Mouse (Mus musculus) lung, adult 2 months (tissue): ENCODE data around the gene Neu1. TPM values are rescaled to one million over a fixed set of nuclear protein-coding genes. Genes with fewer than 3 reads are reported as not detected.

Source experiments
- DNase-seq: peaks from one replicate; pipeline ENCODE4 v3.0.0; 2022
- H3K4me1 ChIP-seq: fragments of 200-500 bp; 2 replicates; pipeline ENCODE4 v1.6.1; 2011; ENCODE audit warnings: low read length; ENCODE audit not compliant: control insufficient read depth, insufficient read depth
- H3K4me3 ChIP-seq: fragments of 200-500 bp; replicated peaks from 2 replicates; pipeline ENCODE3; 2011; ENCODE audit warnings: low read depth, mild to moderate bottlenecking, control low read depth, low read length; ENCODE audit errors: extremely low read depth
- CTCF ChIP-seq: fragments of 200-500 bp; IDR thresholded peaks from 2 replicates; pipeline ENCODE4 v1.5.1; 2011; ENCODE audit warnings: mild to moderate bottlenecking, low read length, control low read depth; ENCODE audit not compliant: insufficient read depth
- POLR2A ChIP-seq: fragments of 200-500 bp; IDR thresholded peaks from 2 replicates; pipeline ENCODE4 v1.6.1; 2011; ENCODE audit warnings: low read depth, mild to moderate bottlenecking, control low read depth, low read length, borderline replicate concordance; ENCODE audit errors: extremely low read depth
- WGBS: fragments of 180-500 bp; shearing (Covaris S2); methylation state at CpG from one replicate; pipeline ENCODE4 v1.1.7; 2018; 5-methylcytosine and 5-hydroxymethylcytosine counted together
- polyA plus RNA-seq: library from polyadenylated mRNA; depleted of rRNA; stranded (reverse); fragments of >200 nt; gene quantifications from 2 replicates; pipeline ENCODE4 v1.2.3, GENCODE M21; 2012

The Neu1 gene
- polyA plus RNA-seq, 1 experiment: 46.6 TPM

- WGBS: 2% methylated on average over 46 of the region's 51 CpGs
- H3K4me1 ChIP-seq: peaks cover 5% of the 10 kb centered on the region; the same call in 1 of the 2 replicates
- TF ChIP-seq POLR2A (peak; percentile 79; the same call in 1 of the 2 replicates), CTCF (no peak)
- peak overlapping the region; percentile 78 for H3K4me3 ChIP-seq
- peak; percentile 91 for DNase-seq
These were observed 36.9 kb upstream of the Neu1 start for GRCm38 (mm10) chr17:34894074-34894597.

DNA sequence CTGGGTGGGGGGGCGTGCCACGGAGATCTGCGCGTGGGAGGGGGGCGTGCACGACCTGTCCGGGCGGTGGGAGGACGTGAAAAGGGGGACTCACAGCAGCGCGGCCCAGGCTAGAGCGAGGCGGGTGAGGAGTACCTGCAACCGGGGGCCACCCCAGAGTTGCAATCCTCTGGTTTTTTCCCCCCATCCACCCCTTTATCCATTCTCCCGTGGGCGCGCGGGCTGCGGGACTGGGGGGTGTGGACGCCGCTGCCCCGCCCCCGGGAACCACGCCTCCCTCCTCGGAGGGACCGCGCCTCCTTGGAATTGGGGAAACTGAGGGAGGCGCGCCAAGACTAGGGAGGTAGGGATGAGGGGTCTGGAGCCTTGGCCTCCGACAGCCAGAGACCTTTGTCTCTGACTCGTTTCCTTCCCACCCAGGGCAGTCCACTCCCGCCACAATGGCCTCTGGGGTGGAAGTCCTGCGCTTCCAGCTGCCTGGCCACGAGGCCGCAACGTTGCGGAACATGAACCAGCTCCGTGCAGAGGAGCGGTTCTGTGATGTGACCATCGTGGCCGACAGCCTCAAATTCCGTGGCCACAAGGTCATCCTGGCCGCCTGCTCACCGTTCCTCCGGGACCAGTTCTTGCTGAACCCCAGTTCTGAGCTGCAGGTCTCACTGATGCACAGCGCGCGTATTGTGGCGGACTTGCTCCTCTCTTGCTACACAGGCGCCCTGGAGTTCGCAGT, 36.1 kb upstream of the Neu1 start:
- peak; percentile 57 for DNase-seq
- Histone ChIP-seq H3K4me3 (peak overlapping the region; percentile 78), H3K4me1 (peaks cover 5% of the 10 kb centered on the region; the same call in 1 of the 2 replicates)
- TF ChIP-seq POLR2A: no peak
- no peak for TF ChIP-seq CTCF
- WGBS: 10% methylated on average over 47 of the region's 51 CpGs

- TF ChIP-seq CTCF (no peak), POLR2A (no peak)
- no peak overlapping the region for H3K4me3 ChIP-seq
- peaks cover 5% of the 10 kb centered on the region; the same call in 1 of the 2 replicates for H3K4me1 ChIP-seq
- WGBS: 93% methylated on average over 15 of the region's 15 CpGs
- no peak for DNase-seq
These were observed 35.3 kb upstream of the Neu1 start for GRCm38 (mm10) chr17:34895724-34896123.

- TF ChIP-seq POLR2A (no peak), CTCF (no peak)
- WGBS: 76% methylated on average over 17 of the region's 17 CpGs
- no peak for DNase-seq
These were observed 34.7 kb upstream of the Neu1 start for GRCm38 (mm10) chr17:34896366-34896765.

DNA sequence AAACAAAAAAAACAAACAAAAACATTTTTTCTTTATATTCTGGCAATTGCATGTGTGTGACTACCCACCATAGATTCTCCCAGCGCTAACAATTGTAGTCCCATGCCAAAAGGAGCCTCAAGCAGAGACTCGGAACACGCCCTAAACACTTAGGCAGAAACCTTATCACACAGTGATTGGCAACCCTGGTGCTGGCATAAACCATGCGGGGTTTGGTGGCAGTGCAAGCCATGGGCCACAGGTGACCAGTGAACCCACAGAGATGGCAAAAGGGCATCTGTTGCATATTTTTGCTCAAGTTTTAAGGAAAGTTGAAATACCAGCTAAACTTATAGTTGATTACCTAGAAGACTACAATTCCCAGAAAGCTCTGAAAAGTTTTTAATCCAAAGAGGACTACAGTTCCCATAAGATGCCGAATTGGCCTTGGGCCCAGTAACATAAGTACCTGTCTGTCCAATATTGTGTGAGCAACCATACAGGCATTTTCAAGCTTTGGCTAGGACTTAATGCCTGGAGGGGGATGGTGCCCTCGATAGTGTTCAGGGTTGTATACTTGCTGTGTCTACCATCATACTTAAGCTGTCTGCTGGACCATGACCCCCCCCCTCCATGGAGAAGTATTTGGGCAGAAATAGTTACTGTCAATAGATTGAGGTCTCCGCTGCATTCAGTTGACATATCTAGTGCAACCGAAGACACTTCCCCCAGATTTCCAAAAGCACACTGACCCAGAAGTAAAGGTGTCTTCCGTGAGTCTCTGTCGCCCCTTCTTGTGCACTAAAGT, 33.5 kb upstream of the Neu1 start:
- H3K4me3 ChIP-seq: peak overlapping the region; percentile 87
- DNase-seq: peak; percentile 26
- 10% methylated on average over 10 of the region's 10 CpGs for WGBS
- H3K4me1 ChIP-seq: peaks cover 5% of the 10 kb centered on the region; the same call in 1 of the 2 replicates
- no peak for TF ChIP-seq CTCF

More at GRCm38 (mm10) chr17:34896366-34896765, 34.7 kb upstream of the Neu1 start:
- H3K4me3 ChIP-seq: no peak overlapping the region
- peaks cover 5% of the 10 kb centered on the region; the same call in 1 of the 2 replicates for H3K4me1 ChIP-seq

DNA sequence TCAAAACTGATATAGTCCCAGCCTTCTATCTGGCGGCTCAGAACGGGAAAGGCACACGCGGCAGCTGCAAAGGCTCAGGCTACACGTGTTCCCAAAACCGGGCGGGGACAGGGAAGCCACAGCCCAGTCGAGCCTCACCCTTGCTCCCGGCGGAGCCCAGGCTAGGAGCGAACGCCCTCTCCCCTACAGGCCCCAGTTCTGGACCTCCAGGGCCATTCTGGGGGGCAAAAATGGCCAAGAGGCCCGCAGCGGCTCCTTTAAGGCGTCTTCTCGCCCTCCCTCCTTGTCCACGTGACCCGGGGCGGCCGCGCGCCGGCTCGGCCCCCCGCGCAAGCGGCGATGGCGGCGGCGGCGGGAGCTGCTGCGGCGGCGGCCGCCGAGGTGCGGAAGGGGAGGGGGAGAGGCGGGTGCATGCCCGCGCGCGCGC, 32.9 kb upstream of the Neu1 start, which contains the start of the genes C2 and Ehmt2:
Gene C2 (minus strand): TSS at position 106 of the 427 bp plus-strand sequence.
Gene Ehmt2 (plus strand): TSS at position 310 of the 427 bp plus-strand sequence.
- TF ChIP-seq POLR2A (peak; percentile 64; the same call in 1 of the 2 replicates), CTCF (no peak)
- Histone ChIP-seq H3K4me3 (peak within 1 kb of the TSS; percentile 87), H3K4me1 (peaks cover 5% of the 10 kb centered on the region; the same call in 1 of the 2 replicates)
- under 1% methylated on average over 41 of the region's 44 CpGs for WGBS
- peak; percentile 84 for DNase-seq

DNA sequence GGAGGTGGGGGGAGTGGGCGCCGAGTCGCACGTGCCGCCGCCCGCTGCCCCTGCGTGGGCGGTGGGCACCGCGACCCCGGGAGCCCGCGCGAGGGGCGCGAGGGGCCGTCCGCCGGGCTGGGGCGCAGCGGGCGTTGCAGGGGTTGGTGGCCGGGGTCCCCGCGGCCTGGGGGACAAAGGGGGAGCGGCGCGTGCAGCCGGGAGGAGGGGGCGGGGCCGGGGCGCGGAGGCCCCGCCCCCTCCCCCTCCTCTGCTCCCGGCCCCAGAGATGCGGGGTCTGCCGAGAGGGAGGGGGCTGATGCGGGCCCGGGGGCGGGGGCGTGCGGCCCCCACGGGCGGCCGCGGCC, 32.4 kb upstream of the Neu1 start:
- peaks cover 5% of the 10 kb centered on the region; the same call in 1 of the 2 replicates for H3K4me1 ChIP-seq
- DNase-seq: no peak
- H3K4me3 ChIP-seq: peak overlapping the region; percentile 71
- TF ChIP-seq CTCF: no peak
- TF ChIP-seq POLR2A: no peak
- WGBS: 0% methylated on average over 20 of the region's 47 CpGs

DNA sequence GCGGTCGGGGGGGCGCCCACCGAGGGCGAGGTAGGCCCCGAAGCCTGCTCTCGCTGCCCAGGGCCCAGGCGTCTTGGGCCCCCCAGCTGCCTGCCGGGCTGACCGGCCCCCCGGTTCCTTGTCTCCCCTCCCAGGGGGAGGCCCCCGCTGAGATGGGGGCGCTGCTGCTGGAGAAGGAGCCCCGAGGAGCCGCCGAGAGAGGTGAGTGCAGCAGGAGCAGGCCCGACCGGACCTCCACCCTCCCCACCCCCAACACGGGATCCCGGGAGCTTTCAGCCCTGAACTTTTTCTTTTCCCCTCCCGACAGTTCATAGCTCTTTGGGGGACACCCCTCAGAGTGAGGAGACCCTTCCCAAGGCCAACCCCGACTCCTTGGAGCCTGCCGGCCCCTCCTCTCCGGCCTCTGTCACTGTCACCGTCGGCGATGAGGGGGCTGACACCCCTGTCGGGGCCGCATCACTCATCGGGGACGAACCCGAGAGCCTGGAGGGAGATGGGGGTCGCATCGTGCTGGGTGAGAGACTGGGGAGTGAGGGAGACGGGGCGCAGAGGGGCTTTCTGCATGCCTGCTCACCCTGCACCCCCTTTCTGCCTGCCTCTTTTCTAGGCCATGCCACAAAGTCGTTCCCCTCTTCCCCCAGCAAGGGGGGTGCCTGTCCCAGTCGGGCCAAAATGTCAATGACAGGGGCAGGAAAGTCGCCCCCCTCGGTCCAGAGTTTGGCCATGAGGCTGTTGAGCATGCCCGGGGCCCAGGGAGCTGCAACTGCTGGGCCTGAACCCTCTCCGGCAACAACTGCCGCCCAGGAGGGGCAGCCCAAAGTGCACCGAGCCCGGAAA, 31.8 kb upstream of the Neu1 start:
- peak; percentile 63 for DNase-seq
- WGBS: 2% methylated on average over 34 of the region's 45 CpGs
- Histone ChIP-seq H3K4me3 (peak overlapping the region; percentile 71), H3K4me1 (peaks cover 5% of the 10 kb centered on the region; the same call in 1 of the 2 replicates)
- TF ChIP-seq POLR2A (0 out of 2 replicates have a peak, but pooled peaks have one; percentile 13), CTCF (no peak)
